ENCODE assay signal across 26 mouse cellular contexts in the genomic region with DNA sequence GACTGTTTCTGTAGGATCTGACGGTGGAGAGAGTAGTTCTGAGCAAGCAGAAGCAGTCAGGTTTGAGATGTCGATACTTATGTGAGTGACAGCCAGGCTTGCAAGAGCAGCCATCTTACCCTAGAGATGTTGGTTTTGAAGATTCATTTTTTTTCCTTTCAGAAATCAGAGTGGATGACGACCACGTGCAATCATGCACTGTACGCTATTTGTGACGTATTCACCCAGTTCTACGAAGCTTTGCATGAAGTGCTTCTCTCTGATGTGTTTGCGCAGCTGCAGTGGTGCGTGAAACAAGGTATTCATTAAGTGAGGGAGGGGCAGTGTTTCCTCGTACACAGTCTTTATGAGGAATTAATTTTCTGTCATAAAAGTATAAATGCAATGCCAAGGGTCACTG. TPM values are rescaled to one million over a fixed set of nuclear protein-coding genes. Genes with fewer than 3 reads are reported as not detected.
A peak's percentile ranks its signal among the peaks of the same experiment; 100 is the strongest.
DNase-seq lines count a peak whose midpoint lies in the region; ATAC-seq and TF ChIP-seq lines count a peak whose summit lies in the region.
"Had no signal": no experiment of that assay in that cellular context is flagged by ENCODE, and none has a peak within 500 bp of the region (broad histone marks: within the 10 kb centered on the region; RNA-seq: fewer than 3 reads in every experiment).

No protein-coding gene starts in this region.

- H3K9ac ChIP-seq in midbrain, embryonic 11.5 days (ENCODE audit: low read length), result no peak overlapping the region
- H3K9ac ChIP-seq: embryonic facial prominence, embryonic 13.5 days; forebrain, embryonic 12.5 days; forebrain, embryonic 15.5 days; hindbrain, embryonic 14.5 days had no signal

- peaks cover 7% of the 10 kb centered on the region; the same call in 1 of the 2 replicates for H3K4me1 ChIP-seq in spleen, adult 2 months (ENCODE audit: control insufficient read depth, insufficient read depth, insufficient read length)
- no peaks in the 10 kb centered on the region; the same call in 1 of the 2 replicates for H3K4me1 ChIP-seq in bone marrow, adult 2 months (ENCODE audit: control insufficient read depth, insufficient read depth, low read length)
- H3K4me1 ChIP-seq in small intestine, adult 2 months (ENCODE audit: control insufficient read depth, insufficient read depth, insufficient read length, low read length), result 0 out of 2 replicates have a peak, but pooled peaks cover 2% of the 10 kb centered on the region
- H3K4me1 ChIP-seq in midbrain, embryonic 11.5 days (ENCODE audit: control insufficient read depth, insufficient read depth, low read length), result no peaks in the 10 kb centered on the region
- H3K4me1 ChIP-seq: embryonic facial prominence, embryonic 10.5 days; forebrain, embryonic 12.5 days; forebrain, embryonic 15.5 days; hindbrain, embryonic 10.5 days had no signal

- no peak for TF ChIP-seq CTCF in spleen, adult 2 months (IDR thresholded peaks at IDR 0.05; ENCODE audit: extremely low read depth, insufficient read depth, insufficient read length, insufficient replicate concordance)
- no peak for TF ChIP-seq CTCF in bone marrow, adult 2 months (IDR thresholded peaks at IDR 0.05; ENCODE audit: control insufficient read depth, insufficient read depth, low read length)
- no peak for TF ChIP-seq CTCF in small intestine, adult 2 months (IDR thresholded peaks at IDR 0.05; ENCODE audit: extremely low read depth, insufficient read length, insufficient replicate concordance, low read depth, low read length)

- H3K4me3 ChIP-seq in spleen, adult 2 months (ENCODE audit: extremely low read depth, insufficient read depth, insufficient read length), result no peak overlapping the region
- H3K4me3 ChIP-seq in bone marrow, adult 2 months (replicated peaks; ENCODE audit: control insufficient read depth, low read depth, low read length), result no peak overlapping the region
- H3K4me3 ChIP-seq in small intestine, adult 2 months (ENCODE audit: low read depth, low read length), result no peak overlapping the region
- H3K4me3 ChIP-seq in midbrain, embryonic 11.5 days (ENCODE audit: low read depth, low read length), result no peak overlapping the region
- H3K4me3 ChIP-seq: embryonic facial prominence, embryonic 10.5 days; embryonic facial prominence, embryonic 13.5 days; erythroblast, embryonic 14.5 days; forebrain, embryonic 12.5 days; forebrain, embryonic 15.5 days; gastrocnemius, adult 2 months; hindbrain, embryonic 10.5 days had no signal

- H3K36me3 ChIP-seq in spleen, adult 2 months (ENCODE audit: control insufficient read depth, insufficient read depth, low read length), result peaks cover 18% of the 10 kb centered on the region
- H3K36me3 ChIP-seq in small intestine, adult 2 months (ENCODE audit: control insufficient read depth, insufficient read depth, low read length), result peaks cover 60% of the 10 kb centered on the region
- peaks cover 4% of the 10 kb centered on the region; the same call in 1 of the 2 replicates for H3K36me3 ChIP-seq in midbrain, embryonic 11.5 days (ENCODE audit: control insufficient read depth, insufficient read depth, low read length)

- no peaks in the 10 kb centered on the region for H3K9me3 ChIP-seq in midbrain, embryonic 11.5 days (ENCODE audit: control insufficient read depth, low read length)
- H3K9me3 ChIP-seq: embryonic facial prominence, embryonic 10.5 days; embryonic facial prominence, embryonic 13.5 days; forebrain, embryonic 12.5 days; forebrain, embryonic 15.5 days; hindbrain, embryonic 10.5 days had no signal

- WGBS in spleen, adult 2 months, result 55% methylated on average over 10 of the region's 10 CpGs
- 78% methylated on average over 10 of the region's 10 CpGs for WGBS in bone marrow, adult 2 months
- 45% methylated on average over 10 of the region's 10 CpGs for WGBS in small intestine, adult 2 months
- WGBS in midbrain, embryonic 11.5 days, result 92% methylated on average over 10 of the region's 10 CpGs

- no peak overlapping the region for H3K4me2 ChIP-seq in midbrain, embryonic 11.5 days
- H3K4me2 ChIP-seq: embryonic facial prominence, embryonic 13.5 days; forebrain, embryonic 12.5 days; forebrain, embryonic 15.5 days; heart, embryonic 11.5 days; hindbrain, embryonic 14.5 days had no signal

- peak in 1 of 2 experiments; percentile 67 for DNase-seq in spleen, adult 2 months (ENCODE audit: low read depth in 1 of 2, low spot score in 2 of 2)
- DNase-seq in spleen, postnatal 10 days (ENCODE audit: low spot score in 2 of 2), result no peak
- peak; percentile 40 to 46 for DNase-seq in B cell, adult 2 months
- no peak for DNase-seq in frontal cortex, adult 2 months (ENCODE audit: extremely low spot score in 1 of 2, low spot score in 1 of 2)
- no peak for DNase-seq in midbrain, embryonic 11.5 days (ENCODE audit: low spot score, missing footprints)
- no peak for DNase-seq in layer of hippocampus, adult 8-10 months (ENCODE audit: low spot score in 2 of 2)
- DNase-seq: adrenal gland, adult 2 months; adrenal gland, postnatal 14 days; cerebellum, adult 11-12 months; cerebellum, adult 8-10 months; cerebellum, postnatal 36 days; embryo, embryonic 11 days; gastrocnemius, adult 2 months; gastrocnemius, postnatal 14 days; heart, adult 11 months had no signal

- H3K27ac ChIP-seq in spleen, adult 2 months (ENCODE audit: insufficient read depth, low read length), result peak overlapping the region; percentile 93
- H3K27ac ChIP-seq in bone marrow, adult 2 months (ENCODE audit: control insufficient read depth, insufficient read depth, low read depth, low read length, poor library complexity), result peak overlapping the region; percentile 82
- peak overlapping the region; percentile 49; the same call in 1 of the 2 replicates for H3K27ac ChIP-seq in small intestine, adult 2 months (ENCODE audit: insufficient read depth, low read depth, low read length)
- no peak overlapping the region for H3K27ac ChIP-seq in midbrain, embryonic 11.5 days (ENCODE audit: low read depth, low read length)
- H3K27ac ChIP-seq: embryonic facial prominence, embryonic 10.5 days; embryonic facial prominence, embryonic 13.5 days; forebrain, embryonic 12.5 days; forebrain, embryonic 15.5 days; gastrocnemius, adult 2 months; hindbrain, embryonic 10.5 days; hindbrain, embryonic 14.5 days; hindbrain, postnatal 0 days had no signal

- TF ChIP-seq POLR2A in spleen, adult 2 months (IDR thresholded peaks at IDR 0.05; ENCODE audit: low read depth, low read length), result no peak
- TF ChIP-seq POLR2A in bone marrow, adult 2 months (IDR thresholded peaks at IDR 0.05; ENCODE audit: borderline replicate concordance, control insufficient read depth, low read depth, low read length), result no peak
- TF ChIP-seq POLR2A in small intestine, adult 2 months (IDR thresholded peaks at IDR 0.05; ENCODE audit: low read depth, low read length), result no peak

- ATAC-seq in midbrain, embryonic 11.5 days (ENCODE audit: low FRiP score), result no peak
- ATAC-seq: forebrain, embryonic 15.5 days; hindbrain, postnatal 0 days had no signal

- no peaks in the 10 kb centered on the region for H3K27me3 ChIP-seq in spleen, adult 2 months (ENCODE audit: control insufficient read depth, insufficient read depth, low read length)
- no peaks in the 10 kb centered on the region for H3K27me3 ChIP-seq in small intestine, adult 2 months (ENCODE audit: control insufficient read depth, insufficient read depth, low read length)
- H3K27me3 ChIP-seq in midbrain, embryonic 11.5 days (ENCODE audit: control insufficient read depth, insufficient read depth, low read length), result no peaks in the 10 kb centered on the region
- H3K27me3 ChIP-seq: embryonic facial prominence, embryonic 13.5 days; forebrain, embryonic 12.5 days; forebrain, embryonic 15.5 days had no signal

RNA-seq across cellular contexts. Expression of gene Cse1l, which starts 29.5 kb away (rescaled TPM):
- 9.2 and 12.1 TPM in 2 replicates for polyA plus RNA-seq in spleen, adult 2 months (2012; rRNA removed)
- polyA plus RNA-seq in bone marrow, adult 2 months (2011; ENCODE audit: insufficient read depth, insufficient read length, low replicate concordance, missing spikeins), result 22.0 and 39.0 TPM in 2 replicates
- polyA plus RNA-seq in small intestine, adult 2 months (2012; rRNA removed), result 2.1 and 3.5 TPM in 2 replicates
- polyA plus RNA-seq in frontal cortex, adult 2 months (2012; rRNA removed), result 43.8 and 48.1 TPM in 2 replicates
- 231 and 260 TPM in 2 replicates for polyA plus RNA-seq in midbrain, embryonic 11.5 days (2014; fragmentation: Nextera tagmentation; extraction: Ambion mirVana)
- 10 to 100 TPM; 47.6 to 63.6 (median 54.7) TPM for total RNA-seq in layer of hippocampus, adult 8-10 months (2022)

Comparison
In these comparisons a context has a peak if more than half of its experiments do, and no peak if none do; other contexts are left out.
1. DNase-seq: peak in B cell, adult 2 months (2 of 2); none in spleen, postnatal 10 days (0 of 2), frontal cortex, adult 2 months (0 of 2), midbrain, embryonic 11.5 days (single experiment) and layer of hippocampus, adult 8-10 months (0 of 2).